Mouse (Mus musculus): ENCODE results near the gene Aldh1a3. TPM values are rescaled to one million over a fixed set of nuclear protein-coding genes. Genes with fewer than 3 reads are reported as not detected.

The Aldh1a3 gene
- total and polyA plus RNA-seq, 3 experiments: 0.35 to 4.6 (median 1.0) TPM

DNA sequence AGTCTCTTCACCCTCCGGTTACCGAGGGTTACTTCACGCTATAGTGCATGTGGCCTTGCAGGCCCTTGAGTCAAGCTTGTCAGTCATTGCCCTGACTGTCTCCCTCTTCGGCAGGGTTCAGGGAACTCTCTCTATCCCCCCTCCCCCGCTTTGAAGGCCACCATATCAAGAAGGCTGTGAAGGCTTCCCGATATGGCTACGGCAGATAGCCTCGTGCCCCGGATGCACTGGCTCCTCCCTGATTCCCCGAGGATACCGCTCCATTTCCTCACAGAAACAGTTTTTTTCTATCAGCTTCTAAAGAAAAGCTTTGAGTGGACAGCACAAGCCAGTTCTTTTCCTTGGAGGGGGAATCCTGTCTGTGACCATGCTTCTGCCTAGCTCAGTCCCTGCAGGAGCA is 21.8 kb downstream of the Aldh1a3 start:
- Histone ChIP-seq H3K9me3 (replicated peaks; ENCODE audit: low read length) (no peaks in the 10 kb centered on the region), H3K27ac (ENCODE audit: insufficient read depth, low read depth) (no peak overlapping the region), H3K9ac (ENCODE audit: insufficient read depth, low read depth) (no peak overlapping the region), H3K4me2 (ENCODE audit: insufficient read depth, low read depth, poor library complexity, severe bottlenecking) (no peak overlapping the region), H3K36me3 (replicated peaks in 1 of 2; ENCODE audit: control insufficient read depth in 1 of 2, insufficient read depth in 1 of 2, low read length in 1 of 2) (no peaks in the 10 kb centered on the region), H3K4me1 (ENCODE audit: control insufficient read depth in 1 of 2, insufficient read depth in 2 of 2) (no peaks in the 10 kb centered on the region), H3K79me2 (replicated peaks; ENCODE audit: control insufficient read depth, extremely low read depth, insufficient read depth, poor library complexity, severe bottlenecking) (no peaks in the 10 kb centered on the region), H3K27me3 (replicated peaks) (peaks cover 64% of the 10 kb centered on the region), H3K4me3 (replicated peaks in 1 of 3; ENCODE audit: low read depth in 2 of 3, low read length in 2 of 3, poor library complexity in 1 of 3) (no peak overlapping the region)
- dilution Hi-C loops (cut with MboI; ENCODE audit: extremely low pct_ligation_motif_present, extremely low pct_unique_long_range_greater_than_20kb, low sequenced_read_pairs) (no loop called here), in situ Hi-C loops (cut with MboI; ENCODE audit: low pct_ligation_motif_present, low pct_unique_long_range_greater_than_20kb, low sequenced_read_pairs) (loop anchor here (10.0 kb wide), 1 partner anchor 249 kb away; no protein-coding TSS in a partner anchor)
- DNase-seq (ENCODE audit: extremely low read depth): no peak
- TF ChIP-seq CHD2 (IDR thresholded peaks at IDR 0.05; ENCODE audit: low read length): no peak

- dilution Hi-C loops (cut with MboI; ENCODE audit: extremely low pct_ligation_motif_present, extremely low pct_unique_long_range_greater_than_20kb, low sequenced_read_pairs) (no loop called here), in situ Hi-C loops (cut with MboI; ENCODE audit: low pct_ligation_motif_present, low pct_unique_long_range_greater_than_20kb, low sequenced_read_pairs) (loop anchor here (10.0 kb wide), 1 partner anchor 250 kb away; no protein-coding TSS in a partner anchor)
- no peaks in the 10 kb centered on the region for H3K9me3 ChIP-seq (replicated peaks; ENCODE audit: low read length)
- H3K36me3 ChIP-seq (replicated peaks in 1 of 2; ENCODE audit: control insufficient read depth in 1 of 2, insufficient read depth in 1 of 2, low read length in 1 of 2): no peaks in the 10 kb centered on the region
- no peak overlapping the region for H3K4me3 ChIP-seq (replicated peaks in 1 of 3; ENCODE audit: low read depth in 2 of 3, low read length in 2 of 3, poor library complexity in 1 of 3)
- no peak overlapping the region for H3K9ac ChIP-seq (ENCODE audit: insufficient read depth, low read depth)
- no peaks in the 10 kb centered on the region for H3K79me2 ChIP-seq (replicated peaks; ENCODE audit: control insufficient read depth, extremely low read depth, insufficient read depth, poor library complexity, severe bottlenecking)
- H3K27me3 ChIP-seq (replicated peaks): peaks cover 65% of the 10 kb centered on the region
- H3K27ac ChIP-seq (ENCODE audit: insufficient read depth, low read depth): no peak overlapping the region
- H3K4me2 ChIP-seq (ENCODE audit: insufficient read depth, low read depth, poor library complexity, severe bottlenecking): no peak overlapping the region
- TF ChIP-seq ZC3H11A (IDR thresholded peaks at IDR 0.05; ENCODE audit: low read depth, low read length) (no peak), SMC3 (IDR thresholded peaks at IDR 0.05; ENCODE audit: low read depth, low read length) (no peak), RCOR1 (conservative IDR thresholded peaks at IDR 0.05; ENCODE audit: low read depth, low read length) (no peak), POLR2AphosphoS2 (IDR thresholded peaks at IDR 0.05; ENCODE audit: low read depth, low read length) (no peak), EP300 (IDR thresholded peaks at IDR 0.05; ENCODE audit: low read length) (no peak), BHLHE40 (IDR thresholded peaks at IDR 0.05; ENCODE audit: low read depth, low read length) (no peak), MXI1 (IDR thresholded peaks at IDR 0.05; ENCODE audit: low read depth, low read length) (no peak), UBTF (IDR thresholded peaks at IDR 0.05; ENCODE audit: low read depth, low read length) (no peak), MAZ (IDR thresholded peaks at IDR 0.05; ENCODE audit: low read depth, low read length) (no peak), ETS1 (conservative IDR thresholded peaks at IDR 0.05; ENCODE audit: low read depth, low read length) (no peak), ZNF384 (IDR thresholded peaks at IDR 0.05; ENCODE audit: low read depth, low read length) (no peak), CHD1 (IDR thresholded peaks at IDR 0.05; ENCODE audit: low read depth, low read length) (no peak)
- no peak for DNase-seq (ENCODE audit: extremely low read depth)
- H3K4me1 ChIP-seq (ENCODE audit: control insufficient read depth in 1 of 2, insufficient read depth in 2 of 2): no peaks in the 10 kb centered on the region
Observed at GRCm38 (mm10) chr7:66404802-66405201, 22.5 kb downstream of the Aldh1a3 start.

GRCm38 (mm10) chr7:66404141-66404540 is 23.2 kb downstream of the Aldh1a3 start:
- no peaks in the 10 kb centered on the region for H3K4me1 ChIP-seq (ENCODE audit: control insufficient read depth in 1 of 2, insufficient read depth in 2 of 2)
- H3K36me3 ChIP-seq (replicated peaks in 1 of 2; ENCODE audit: control insufficient read depth in 1 of 2, insufficient read depth in 1 of 2, low read length in 1 of 2): no peaks in the 10 kb centered on the region
- no peak overlapping the region for H3K4me3 ChIP-seq (replicated peaks in 1 of 3; ENCODE audit: low read depth in 2 of 3, low read length in 2 of 3, poor library complexity in 1 of 3)
- no peak overlapping the region for H3K27ac ChIP-seq (ENCODE audit: insufficient read depth, low read depth)
- no peaks in the 10 kb centered on the region for H3K79me2 ChIP-seq (replicated peaks; ENCODE audit: control insufficient read depth, extremely low read depth, insufficient read depth, poor library complexity, severe bottlenecking)
- no peak for TF ChIP-seq ZMIZ1 (IDR thresholded peaks at IDR 0.05; ENCODE audit: low read depth, low read length)
- peaks cover 66% of the 10 kb centered on the region for H3K27me3 ChIP-seq (replicated peaks)
- no peaks in the 10 kb centered on the region for H3K9me3 ChIP-seq (replicated peaks; ENCODE audit: low read length)
- no peak overlapping the region for H3K9ac ChIP-seq (ENCODE audit: insufficient read depth, low read depth)
- no peak for DNase-seq (ENCODE audit: extremely low read depth)
- in situ Hi-C loops (cut with MboI; ENCODE audit: low pct_ligation_motif_present, low pct_unique_long_range_greater_than_20kb, low sequenced_read_pairs): loop anchor here (10.0 kb wide), 1 partner anchor 251 kb away; no protein-coding TSS in a partner anchor
- H3K4me2 ChIP-seq (ENCODE audit: insufficient read depth, low read depth, poor library complexity, severe bottlenecking): no peak overlapping the region
- dilution Hi-C loops (cut with MboI; ENCODE audit: extremely low pct_ligation_motif_present, extremely low pct_unique_long_range_greater_than_20kb, low sequenced_read_pairs): no loop called here
